Mouse (Mus musculus) stomach, embryonic 16.5 days (tissue): ENCODE results near the gene Hsf2. TPM values are rescaled to one million over a fixed set of nuclear protein-coding genes. Genes with fewer than 3 reads are reported as not detected.

Source experiments
- ATAC-seq: fragments of 200-750 bp; cut with Nextera tagmentation; 2 replicates; pipeline ENCODE4 v1.8.0; 2017; ENCODE audit warnings: moderate number of reproducible peaks, moderate TSS enrichment; ENCODE audit not compliant: insufficient read depth, low FRiP score
- H3K27ac ChIP-seq: fragments of 300-500 bp; sonication (generic); 2 replicates; pipeline ENCODE4 v1.5.1; 2014; ENCODE audit warnings: low read length
- H3K27me3 ChIP-seq: fragments of 300-500 bp; sonication (generic); 2 replicates; pipeline ENCODE4 v1.6.1; 2014; ENCODE audit warnings: low read length, control low read depth, mixed read lengths; ENCODE audit not compliant: control insufficient read depth, insufficient read depth
- H3K36me3 ChIP-seq: fragments of 300-500 bp; sonication (generic); 2 replicates; pipeline ENCODE4 v1.6.1; 2014; ENCODE audit warnings: low read length; ENCODE audit not compliant: control insufficient read depth, insufficient read depth
- H3K4me1 ChIP-seq: fragments of 300-500 bp; sonication (generic); 2 replicates; pipeline ENCODE4 v1.6.1; 2014; ENCODE audit warnings: low read length, control low read depth, mixed read lengths; ENCODE audit not compliant: control insufficient read depth, insufficient read depth
- H3K4me2 ChIP-seq: fragments of 300-500 bp; sonication (generic); 2 replicates; pipeline ENCODE4 v1.6.1; 2014; ENCODE audit warnings: low read depth, low read length, mixed read lengths
- H3K4me3 ChIP-seq: fragments of 300-500 bp; sonication (generic); replicated peaks from 2 replicates; pipeline ENCODE4 v1.5.1; 2014; ENCODE audit warnings: mild to moderate bottlenecking, low read length
- H3K9ac ChIP-seq: fragments of 300-500 bp; sonication (generic); 2 replicates; pipeline ENCODE4 v1.6.1; 2014; ENCODE audit warnings: low read length
- H3K9me3 ChIP-seq: fragments of 300-500 bp; sonication (generic); replicated peaks from 2 replicates; pipeline ENCODE4 v1.6.1; 2016; ENCODE audit warnings: low read length, control low read depth; ENCODE audit not compliant: control insufficient read depth
- WGBS: fragments of 180-500 bp; shearing (Covaris S2); extraction: QIAGEN DNeasy Blood & Tissue Kit; methylation state at CpG from one replicate; pipeline ENCODE4 v1.1.7; 2014; 5-methylcytosine and 5-hydroxymethylcytosine counted together
- polyA plus RNA-seq: library from polyadenylated mRNA; unstranded; fragments of >200 nt; fragmentation: Nextera tagmentation; extraction: Ambion mirVana; gene quantifications from 2 replicates; pipeline ENCODE4 v1.2.1, GENCODE M21; 2015

The Hsf2 gene
- polyA plus RNA-seq, 1 experiment from 2014 or later: 21.8 TPM

GRCm38 (mm10) chr10:57477121-57477843 is 8.9 kb upstream of the Hsf2 start:
- WGBS: 73% methylated on average over 9 of the region's 9 CpGs
- no peaks in the 10 kb centered on the region for H3K36me3 ChIP-seq
- H3K4me1 ChIP-seq: no peaks in the 10 kb centered on the region
- no peaks in the 10 kb centered on the region for H3K9me3 ChIP-seq
- H3K27me3 ChIP-seq: no peaks in the 10 kb centered on the region
- no peak for ATAC-seq
- no peak overlapping the region for H3K4me2 ChIP-seq
- H3K9ac ChIP-seq: no peak overlapping the region
- no peak overlapping the region for H3K4me3 ChIP-seq
- no peak overlapping the region for H3K27ac ChIP-seq

- Histone ChIP-seq H3K4me1 (no peaks in the 10 kb centered on the region), H3K27me3 (no peaks in the 10 kb centered on the region), H3K9me3 (no peaks in the 10 kb centered on the region), H3K4me2 (no peak overlapping the region), H3K9ac (no peak overlapping the region), H3K36me3 (no peaks in the 10 kb centered on the region), H3K27ac (no peak overlapping the region), H3K4me3 (no peak overlapping the region)
- no peak for ATAC-seq
- 44% methylated on average over 5 of the region's 5 CpGs for WGBS
These were observed 4.5 kb upstream of the Hsf2 start for GRCm38 (mm10) chr10:57481717-57482116.

- 75% methylated on average over 3 of the region's 3 CpGs for WGBS
- no peak overlapping the region for H3K4me3 ChIP-seq
- H3K27ac ChIP-seq: no peak overlapping the region
- no peaks in the 10 kb centered on the region for H3K9me3 ChIP-seq
- H3K4me2 ChIP-seq: no peak overlapping the region
- no peaks in the 10 kb centered on the region for H3K36me3 ChIP-seq
- no peak overlapping the region for H3K9ac ChIP-seq
- H3K4me1 ChIP-seq: peaks cover 3% of the 10 kb centered on the region; the same call in 1 of the 2 replicates
- no peak for ATAC-seq
- no peaks in the 10 kb centered on the region for H3K27me3 ChIP-seq
These were observed 1.4 kb upstream of the Hsf2 start for GRCm38 (mm10) chr10:57484741-57485140.

GRCm38 (mm10) chr10:57486542-57487071 is 422 bp downstream of the Hsf2 start:
- Histone ChIP-seq H3K9me3 (no peaks in the 10 kb centered on the region), H3K4me1 (peaks cover 3% of the 10 kb centered on the region; the same call in 1 of the 2 replicates), H3K27me3 (no peaks in the 10 kb centered on the region), H3K4me3 (peak overlapping the region; percentile 93), H3K9ac (peak overlapping the region; percentile 95), H3K4me2 (peak overlapping the region; percentile 80), H3K27ac (peak overlapping the region; percentile 95), H3K36me3 (no peaks in the 10 kb centered on the region)
- under 1% methylated on average over 63 of the region's 65 CpGs for WGBS
- peak; percentile 87 for ATAC-seq

- ATAC-seq: no peak
- peak overlapping the region; percentile 80 for H3K4me2 ChIP-seq
- peak overlapping the region; percentile 95 for H3K9ac ChIP-seq
- H3K4me3 ChIP-seq: peak overlapping the region; percentile 93
- H3K27me3 ChIP-seq: no peaks in the 10 kb centered on the region
- under 1% methylated on average over 8 of the region's 8 CpGs for WGBS
- no peak overlapping the region; the same call in 1 of the 2 replicates for H3K27ac ChIP-seq
- peaks cover 3% of the 10 kb centered on the region; the same call in 1 of the 2 replicates for H3K4me1 ChIP-seq
- H3K36me3 ChIP-seq: no peaks in the 10 kb centered on the region
- no peaks in the 10 kb centered on the region for H3K9me3 ChIP-seq
These were observed 1.0 kb downstream of the Hsf2 start for GRCm38 (mm10) chr10:57487201-57487600.

GRCm38 (mm10) chr10:57488591-57488990 is 2.4 kb downstream of the Hsf2 start:
- peaks cover 3% of the 10 kb centered on the region; the same call in 1 of the 2 replicates for H3K4me1 ChIP-seq
- no peak for ATAC-seq
- no peak overlapping the region for H3K27ac ChIP-seq
- 0 out of 2 replicates have a peak, but pooled peaks cover 4% of the 10 kb centered on the region for H3K36me3 ChIP-seq
- H3K4me2 ChIP-seq: no peak overlapping the region
- H3K4me3 ChIP-seq: no peak overlapping the region
- H3K9me3 ChIP-seq: no peaks in the 10 kb centered on the region
- H3K27me3 ChIP-seq: no peaks in the 10 kb centered on the region
- no peak overlapping the region for H3K9ac ChIP-seq

GRCm38 (mm10) chr10:57492050-57492449 is 5.9 kb downstream of the Hsf2 start:
- H3K4me2 ChIP-seq: no peak overlapping the region
- no peaks in the 10 kb centered on the region for H3K9me3 ChIP-seq
- no peak overlapping the region for H3K27ac ChIP-seq
- H3K36me3 ChIP-seq: 0 out of 2 replicates have a peak, but pooled peaks cover 5% of the 10 kb centered on the region
- H3K4me1 ChIP-seq: peaks cover 3% of the 10 kb centered on the region; the same call in 1 of the 2 replicates
- H3K4me3 ChIP-seq: no peak overlapping the region
- no peak overlapping the region for H3K9ac ChIP-seq
- no peaks in the 10 kb centered on the region for H3K27me3 ChIP-seq
- WGBS: 76% methylated on average over 2 of the region's 2 CpGs
- no peak for ATAC-seq

- ATAC-seq: no peak
- H3K36me3 ChIP-seq: no peaks in the 10 kb centered on the region
- no peaks in the 10 kb centered on the region for H3K27me3 ChIP-seq
- 0 out of 2 replicates have a peak, but pooled peaks cover 3% of the 10 kb centered on the region for H3K4me1 ChIP-seq
- H3K4me3 ChIP-seq: no peak overlapping the region
- H3K9ac ChIP-seq: no peak overlapping the region
- no peak overlapping the region for H3K27ac ChIP-seq
- no peak overlapping the region for H3K4me2 ChIP-seq
- 66% methylated on average over 9 of the region's 9 CpGs for WGBS
- H3K9me3 ChIP-seq: no peaks in the 10 kb centered on the region
These were observed 13.4 kb downstream of the Hsf2 start for GRCm38 (mm10) chr10:57499414-57500156.

GRCm38 (mm10) chr10:57514616-57515015 is 28.4 kb downstream of the Hsf2 start:
- WGBS: 93% methylated on average over 2 of the region's 2 CpGs
- Histone ChIP-seq H3K4me1 (no peaks in the 10 kb centered on the region), H3K36me3 (peaks cover 22% of the 10 kb centered on the region), H3K27ac (no peak overlapping the region), H3K4me3 (no peak overlapping the region), H3K9me3 (no peaks in the 10 kb centered on the region), H3K9ac (no peak overlapping the region), H3K4me2 (no peak overlapping the region), H3K27me3 (no peaks in the 10 kb centered on the region)
- ATAC-seq: no peak
